Mouse (Mus musculus): ENCODE measurements around the gene Ncln. TPM values are rescaled to one million over a fixed set of nuclear protein-coding genes. Genes with fewer than 3 reads are reported as not detected.

The Ncln gene
- polyA plus RNA-seq, 1 experiment = 198 TPM

DNA sequence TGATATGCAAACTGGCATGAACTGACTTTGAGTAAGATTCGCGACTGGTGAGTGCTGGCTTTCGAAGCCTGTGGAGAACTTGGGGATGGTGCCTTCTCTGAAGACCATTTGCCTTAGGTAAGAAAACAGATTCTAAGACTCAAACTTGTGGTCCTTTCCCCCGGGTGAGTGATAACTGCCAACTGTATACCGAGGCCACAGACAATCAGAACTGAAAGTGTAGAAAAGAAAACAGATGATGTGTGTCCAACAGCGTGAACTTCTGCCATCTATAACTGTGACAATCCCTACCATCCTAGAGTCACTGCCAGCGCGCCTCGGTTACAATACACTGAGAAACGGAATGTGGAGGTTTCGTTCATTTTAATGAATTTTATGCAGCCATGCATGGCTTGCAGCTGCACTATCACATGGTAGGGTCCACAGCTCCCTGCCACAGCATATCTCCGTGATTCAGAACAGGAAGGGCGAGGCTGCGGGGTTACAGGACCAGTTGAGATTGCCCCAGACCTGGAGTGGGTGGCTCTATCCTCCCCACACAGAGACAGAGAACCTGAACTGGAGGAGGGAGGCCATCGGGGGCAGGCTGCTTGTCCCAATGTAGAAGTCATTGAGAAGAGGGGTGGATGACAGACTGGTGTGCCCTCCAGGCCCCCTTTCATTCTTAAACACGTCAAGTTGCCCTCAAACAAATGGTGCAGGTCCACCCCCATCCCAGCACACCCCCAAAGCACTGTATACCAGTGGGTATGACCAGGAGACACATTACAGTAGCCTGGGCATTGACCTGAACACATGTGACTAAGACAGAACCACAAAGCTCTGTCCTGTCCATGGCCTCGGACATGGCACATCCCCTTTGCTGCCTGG is 1.4 kb upstream of the Ncln start:
- TF ChIP-seq CTCF (IDR thresholded peaks at IDR 0.05; ENCODE audit: extremely low read depth, insufficient read depth, insufficient read length, insufficient replicate concordance) = no peak
- Histone ChIP-seq H3K4me3 (ENCODE audit: extremely low read depth, insufficient read depth, insufficient read length) (peak overlapping the region; percentile 85), H3K4me1 (ENCODE audit: control insufficient read depth, insufficient read depth, insufficient read length) (peaks cover 21% of the 10 kb centered on the region), H3K27me3 (ENCODE audit: control insufficient read depth, insufficient read depth, low read length) (no peaks in the 10 kb centered on the region), H3K27ac (ENCODE audit: insufficient read depth, low read length) (peak overlapping the region; percentile 99), H3K36me3 (ENCODE audit: control insufficient read depth, insufficient read depth, low read length) (peaks cover 3% of the 10 kb centered on the region; the same call in 1 of the 2 replicates)
- DNase-seq (ENCODE audit: low read depth in 1 of 2, low spot score in 2 of 2) = peak in 1 of 2 experiments; percentile 52
- WGBS = 6% methylated on average over 17 of the region's 17 CpGs

DNA sequence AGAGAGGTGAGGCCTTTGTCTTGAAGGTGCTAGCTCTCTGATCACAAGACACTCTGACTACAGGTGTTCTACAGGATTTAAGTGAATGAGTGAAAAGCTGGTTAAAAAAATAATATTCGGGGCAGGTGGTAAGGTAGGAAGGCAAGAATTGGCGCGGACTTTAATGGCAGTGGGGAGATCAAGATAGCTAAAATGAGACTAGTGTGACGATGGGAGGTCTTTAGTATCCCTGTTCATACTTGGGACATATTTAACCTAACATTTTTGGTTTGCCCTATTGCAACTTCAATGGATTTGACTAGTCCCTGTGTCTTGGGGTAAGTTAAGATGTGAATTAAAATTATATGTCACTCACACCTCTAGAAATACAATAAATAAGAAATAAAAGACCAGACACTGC is 777 bp upstream of the Ncln start:
- Histone ChIP-seq H3K4me3 (ENCODE audit: extremely low read depth, insufficient read depth, insufficient read length) (peak overlapping the region; percentile 85), H3K4me1 (ENCODE audit: control insufficient read depth, insufficient read depth, insufficient read length) (peaks cover 20% of the 10 kb centered on the region; the same call in 1 of the 2 replicates), H3K36me3 (ENCODE audit: control insufficient read depth, insufficient read depth, low read length) (peaks cover 7% of the 10 kb centered on the region), H3K27ac (ENCODE audit: insufficient read depth, low read length) (peak overlapping the region; percentile 99), H3K27me3 (ENCODE audit: control insufficient read depth, insufficient read depth, low read length) (no peaks in the 10 kb centered on the region)
- WGBS = 3% methylated on average over 4 of the region's 4 CpGs
- DNase-seq (ENCODE audit: low read depth in 1 of 2, low spot score in 2 of 2) = no peak
- TF ChIP-seq CTCF (IDR thresholded peaks at IDR 0.05; ENCODE audit: extremely low read depth, insufficient read depth, insufficient read length, insufficient replicate concordance) = no peak

DNA sequence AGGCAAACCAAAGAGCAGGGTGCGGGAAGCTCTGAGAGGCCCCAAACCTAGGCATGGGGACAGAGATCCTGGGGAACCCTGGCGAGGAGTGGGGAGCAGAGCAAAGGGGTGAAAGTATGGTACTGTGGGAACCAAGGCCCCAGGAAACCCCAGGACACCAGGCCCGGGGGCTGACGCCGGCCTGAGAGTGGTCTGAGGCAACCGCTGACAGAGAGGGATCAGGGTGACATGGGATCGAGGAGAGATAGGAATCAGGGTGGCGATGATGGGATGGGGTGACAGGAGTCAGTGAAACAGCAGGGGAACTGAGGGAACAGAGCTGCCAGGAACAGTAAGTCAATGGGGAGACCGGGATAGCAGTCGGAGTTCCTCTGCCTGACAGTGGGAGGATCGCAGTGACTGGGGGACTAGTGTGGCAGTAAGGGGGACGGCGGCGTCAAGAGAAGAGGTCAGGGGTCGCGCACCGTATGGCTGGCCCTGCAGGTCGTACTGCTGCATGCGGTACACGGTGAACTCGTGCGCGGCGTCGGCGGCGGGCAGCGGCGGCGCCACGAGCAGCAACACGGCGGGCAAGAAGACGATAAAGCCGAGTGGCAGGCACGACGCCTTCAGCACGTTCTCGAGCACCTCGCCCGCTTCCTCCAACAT is 452 bp downstream of the Ncln start:
- no peak for DNase-seq (ENCODE audit: low read depth in 1 of 2, low spot score in 2 of 2)
- H3K4me3 ChIP-seq (ENCODE audit: extremely low read depth, insufficient read depth, insufficient read length) = peak overlapping the region; percentile 86
- WGBS = 3% methylated on average over 39 of the region's 41 CpGs

DNA sequence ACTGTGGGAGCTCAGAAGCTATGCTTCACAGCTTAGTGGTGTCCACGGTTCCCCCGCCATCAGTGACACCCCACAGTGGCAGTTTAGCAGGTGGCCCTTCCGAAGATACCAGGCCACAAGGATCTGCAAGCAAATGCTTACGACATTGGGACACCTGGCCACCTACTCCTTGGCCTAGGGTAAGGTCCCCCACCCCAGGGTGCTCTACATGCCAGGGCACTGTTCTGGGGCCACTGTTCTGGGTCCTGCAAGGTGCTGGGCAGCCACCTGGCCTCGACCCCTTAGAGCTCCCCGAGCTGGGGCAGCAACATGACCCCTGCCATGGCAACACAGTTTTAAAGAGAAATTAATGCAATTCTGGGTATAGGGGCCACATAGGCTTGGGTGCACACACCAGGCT is 1.0 kb downstream of the Ncln start:
- H3K4me3 ChIP-seq (ENCODE audit: extremely low read depth, insufficient read depth, insufficient read length) = peak overlapping the region; percentile 86; the same call in 1 of the 2 replicates
- TF ChIP-seq CTCF (IDR thresholded peaks at IDR 0.05; ENCODE audit: extremely low read depth, insufficient read depth, insufficient read length, insufficient replicate concordance) (no peak), POLR2A (IDR thresholded peaks at IDR 0.05; ENCODE audit: low read depth, low read length) (no peak)
- 62% methylated on average over 6 of the region's 6 CpGs for WGBS

More for the DNA sequence above, 452 bp downstream of the Ncln start:
- Histone ChIP-seq H3K4me1 (ENCODE audit: control insufficient read depth, insufficient read depth, insufficient read length) (peaks cover 20% of the 10 kb centered on the region; the same call in 1 of the 2 replicates), H3K27ac (ENCODE audit: insufficient read depth, low read length) (peak overlapping the region; percentile 53), H3K27me3 (ENCODE audit: control insufficient read depth, insufficient read depth, low read length) (no peaks in the 10 kb centered on the region), H3K36me3 (ENCODE audit: control insufficient read depth, insufficient read depth, low read length) (peaks cover 19% of the 10 kb centered on the region)
- TF ChIP-seq POLR2A (IDR thresholded peaks at IDR 0.05; ENCODE audit: low read depth, low read length) (no peak), CTCF (IDR thresholded peaks at IDR 0.05; ENCODE audit: extremely low read depth, insufficient read depth, insufficient read length, insufficient replicate concordance) (no peak)

DNA sequence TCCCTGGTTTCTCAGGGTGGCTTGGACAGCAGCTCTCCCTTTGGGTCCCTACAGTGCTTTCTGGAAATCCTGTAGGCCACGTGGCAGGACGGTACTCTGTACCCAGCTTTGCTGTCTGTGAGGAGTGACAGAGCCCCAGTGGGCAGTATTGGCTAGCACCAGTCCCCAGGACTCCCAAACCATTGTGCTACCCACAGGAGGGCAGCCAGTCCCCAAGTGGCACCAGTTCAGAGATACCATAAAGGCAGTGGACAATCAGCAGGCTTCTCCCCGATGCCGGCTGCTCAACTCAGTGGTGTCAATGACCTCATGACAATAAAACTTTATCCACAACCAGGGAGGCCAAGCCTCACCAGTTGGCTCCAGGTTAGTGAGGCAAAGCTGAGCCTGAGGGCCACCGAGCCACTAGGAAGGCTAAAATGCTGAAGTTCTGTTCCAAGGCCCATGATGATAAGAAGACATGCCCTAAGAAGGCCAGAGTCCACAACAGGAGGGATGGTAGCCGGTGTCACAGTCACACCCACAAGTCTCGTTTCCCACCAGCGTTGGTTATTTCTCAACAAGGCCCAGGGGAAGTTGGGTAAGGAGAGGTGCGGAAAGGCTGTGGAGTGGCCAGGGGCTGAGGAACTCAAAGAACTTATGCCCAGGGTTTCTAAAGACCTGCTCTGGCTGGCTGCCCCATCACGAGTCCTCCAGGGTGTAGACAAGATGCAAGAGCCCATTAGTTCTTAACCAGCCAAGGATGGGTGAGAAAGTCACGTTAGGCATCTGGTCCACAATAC is 1.7 kb downstream of the Ncln start:
- TF ChIP-seq POLR2A (IDR thresholded peaks at IDR 0.05; ENCODE audit: low read depth, low read length) (no peak), CTCF (IDR thresholded peaks at IDR 0.05; ENCODE audit: extremely low read depth, insufficient read depth, insufficient read length, insufficient replicate concordance) (no peak)
- H3K4me3 ChIP-seq (ENCODE audit: extremely low read depth, insufficient read depth, insufficient read length) = no peak overlapping the region
- H3K4me1 ChIP-seq (ENCODE audit: control insufficient read depth, insufficient read depth, insufficient read length) = peaks cover 15% of the 10 kb centered on the region; the same call in 1 of the 2 replicates
- 85% methylated on average over 11 of the region's 11 CpGs for WGBS
- H3K27me3 ChIP-seq (ENCODE audit: control insufficient read depth, insufficient read depth, low read length) = no peaks in the 10 kb centered on the region
- peaks cover 30% of the 10 kb centered on the region for H3K36me3 ChIP-seq (ENCODE audit: control insufficient read depth, insufficient read depth, low read length)
- no peak for DNase-seq (ENCODE audit: low read depth in 1 of 2, low spot score in 2 of 2)
- H3K27ac ChIP-seq (ENCODE audit: insufficient read depth, low read length) = no peak overlapping the region

More for the DNA sequence above, 1.0 kb downstream of the Ncln start:
- no peaks in the 10 kb centered on the region for H3K27me3 ChIP-seq (ENCODE audit: control insufficient read depth, insufficient read depth, low read length)
- no peak overlapping the region for H3K27ac ChIP-seq (ENCODE audit: insufficient read depth, low read length)
- H3K4me1 ChIP-seq (ENCODE audit: control insufficient read depth, insufficient read depth, insufficient read length) = peaks cover 19% of the 10 kb centered on the region; the same call in 1 of the 2 replicates
- H3K36me3 ChIP-seq (ENCODE audit: control insufficient read depth, insufficient read depth, low read length) = peaks cover 23% of the 10 kb centered on the region
- no peak for DNase-seq (ENCODE audit: low read depth in 1 of 2, low spot score in 2 of 2)

DNA sequence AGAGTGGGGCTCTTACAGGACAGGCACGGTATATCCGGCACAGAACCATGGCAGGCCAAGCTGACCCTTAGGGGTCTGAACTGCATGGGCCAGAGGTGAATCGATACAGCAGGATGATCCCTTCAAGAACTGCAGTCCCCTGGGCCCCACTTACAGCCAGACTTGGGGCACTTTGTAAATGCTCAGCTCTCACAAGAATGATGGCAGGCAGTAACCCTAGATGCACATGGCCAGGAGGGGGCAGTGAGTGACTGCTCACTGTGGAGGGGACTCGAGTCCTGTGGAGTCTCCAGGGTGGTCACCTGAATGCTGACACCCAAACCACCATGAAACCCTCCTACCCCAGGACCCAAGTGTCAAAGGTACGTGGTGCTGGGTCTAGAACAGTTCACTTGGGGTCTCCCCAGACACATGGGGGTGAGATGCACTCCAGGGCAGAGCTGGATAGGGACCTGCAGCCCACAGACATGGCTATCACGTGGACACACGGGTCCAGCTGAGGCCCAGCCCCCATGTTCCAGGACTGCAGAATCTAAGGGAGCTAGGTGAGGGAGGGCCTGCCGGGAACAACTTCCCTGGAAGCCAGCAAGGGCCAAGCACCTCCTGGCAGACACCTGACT is 2.5 kb downstream of the Ncln start:
- no peaks in the 10 kb centered on the region for H3K27me3 ChIP-seq (ENCODE audit: control insufficient read depth, insufficient read depth, low read length)
- TF ChIP-seq POLR2A (IDR thresholded peaks at IDR 0.05; ENCODE audit: low read depth, low read length) (no peak), CTCF (IDR thresholded peaks at IDR 0.05; ENCODE audit: extremely low read depth, insufficient read depth, insufficient read length, insufficient replicate concordance) (peak; percentile 45; the same call in 1 of the 2 replicates)
- peaks cover 15% of the 10 kb centered on the region; the same call in 1 of the 2 replicates for H3K4me1 ChIP-seq (ENCODE audit: control insufficient read depth, insufficient read depth, insufficient read length)
- peak in 1 of 2 experiments; percentile 46 for DNase-seq (ENCODE audit: low read depth in 1 of 2, low spot score in 2 of 2)
- no peak overlapping the region for H3K4me3 ChIP-seq (ENCODE audit: extremely low read depth, insufficient read depth, insufficient read length)
- H3K27ac ChIP-seq (ENCODE audit: insufficient read depth, low read length) = no peak overlapping the region
- 83% methylated on average over 8 of the region's 8 CpGs for WGBS
- H3K36me3 ChIP-seq (ENCODE audit: control insufficient read depth, insufficient read depth, low read length) = peaks cover 37% of the 10 kb centered on the region

All from spleen, adult 2 months (tissue).